Mouse (Mus musculus): ENCODE results near the gene Arhgap10. TPM values are rescaled to one million over a fixed set of nuclear protein-coding genes. Genes with fewer than 3 reads are reported as not detected.

Gene Arhgap10
- total RNA-seq, 4 experiments from 2014 or later = 38.4 to 43.4 (median 41.2) TPM

- DNase-seq (ENCODE audit: low spot score in 2 of 2) = no peak
Observed at GRCm38 (mm10) chr8:77232411-77232810, 285.3 kb downstream of the Arhgap10 start.

- DNase-seq (ENCODE audit: low spot score in 2 of 2) = no peak
Observed at GRCm38 (mm10) chr8:77231834-77232233, 285.9 kb downstream of the Arhgap10 start.

GRCm38 (mm10) chr8:77231211-77231610, 286.5 kb downstream of the Arhgap10 start:
- no peak for DNase-seq (ENCODE audit: low spot score in 2 of 2)

GRCm38 (mm10) chr8:77228688-77229087, 289.1 kb downstream of the Arhgap10 start:
- DNase-seq (ENCODE audit: low spot score in 2 of 2) = no peak

GRCm38 (mm10) chr8:77227742-77228141, 290.0 kb downstream of the Arhgap10 start:
- no peak for DNase-seq (ENCODE audit: low spot score in 2 of 2)

- DNase-seq (ENCODE audit: low spot score in 2 of 2) = no peak
Observed at GRCm38 (mm10) chr8:77223123-77223522, 294.6 kb downstream of the Arhgap10 start.

- no peak for DNase-seq (ENCODE audit: low spot score in 2 of 2)
Observed at GRCm38 (mm10) chr8:77215191-77215590, 302.6 kb downstream of the Arhgap10 start.

GRCm38 (mm10) chr8:77214665-77215064, 303.1 kb downstream of the Arhgap10 start:
- no peak for DNase-seq (ENCODE audit: low spot score in 2 of 2)

- no peak for DNase-seq (ENCODE audit: low spot score in 2 of 2)
Observed at GRCm38 (mm10) chr8:77213893-77214464, 303.8 kb downstream of the Arhgap10 start.

GRCm38 (mm10) chr8:77209297-77209696, 308.5 kb downstream of the Arhgap10 start:
- no peak for DNase-seq (ENCODE audit: low spot score in 2 of 2)

Other genes with a start within 250 kb of the Arhgap10 start
- 1 to 10 TPM; 7.1 to 8.7 (median 8.1) TPM for gene Prmt9, start 31.4 kb upstream of the Arhgap10 start, total RNA-seq (2022)
- gene Tmem184c, start 92.7 kb upstream of the Arhgap10 start, total RNA-seq (2022) = 1 to 10 TPM; 8.6 to 9.8 (median 9.0) TPM
- gene Ednra, start 206.5 kb upstream of the Arhgap10 start, total RNA-seq (2022) = 1 to 10 TPM in 3 of 4 experiments, under 1 TPM in 1; 0.77 to 1.8 (median 1.4) TPM